Mouse (Mus musculus) neural tube, embryonic 12.5 days (tissue): ENCODE results near the gene Cdc42. TPM values are rescaled to one million over a fixed set of nuclear protein-coding genes. Genes with fewer than 3 reads are reported as not detected.

Source experiments
- ATAC-seq: fragments of 200-750 bp; cut with Nextera tagmentation; 2 replicates; pipeline ENCODE4 v1.8.0; 2017; ENCODE audit warnings: low read depth, mild to moderate bottlenecking, moderate TSS enrichment, moderate library complexity; ENCODE audit not compliant: low FRiP score
- H3K27ac ChIP-seq: fragments of 300-500 bp; sonication (generic); 2 replicates; pipeline ENCODE4 v1.5.1; 2016
- H3K27me3 ChIP-seq: fragments of 300-500 bp; sonication (generic); replicated peaks from 2 replicates; pipeline ENCODE4 v1.6.1; 2016; ENCODE audit warnings: mild to moderate bottlenecking
- H3K36me3 ChIP-seq: fragments of 300-500 bp; sonication (generic); 2 replicates; pipeline ENCODE4 v1.6.1; 2016; ENCODE audit warnings: mild to moderate bottlenecking
- H3K4me1 ChIP-seq: fragments of 300-500 bp; sonication (generic); 2 replicates; pipeline ENCODE4 v1.6.1; 2016
- H3K4me2 ChIP-seq: fragments of 300-500 bp; sonication (generic); replicated peaks from 2 replicates; pipeline ENCODE4 v1.6.1; 2016; ENCODE audit warnings: mild to moderate bottlenecking
- H3K4me3 ChIP-seq: fragments of 300-500 bp; sonication (generic); 2 replicates; pipeline ENCODE4 v1.5.1; 2016
- H3K9ac ChIP-seq: fragments of 300-500 bp; sonication (generic); 2 replicates; pipeline ENCODE4 v1.6.1; 2016; ENCODE audit warnings: mild to moderate bottlenecking
- H3K9me3 ChIP-seq: fragments of 300-500 bp; sonication (generic); 2 replicates; pipeline ENCODE4 v1.6.1; 2016; ENCODE audit warnings: mild to moderate bottlenecking
- whole genome bisulfite sequencing: fragments of 180-500 bp; shearing (Covaris S2); methylation state at CpG from one replicate; pipeline ENCODE4 v1.1.7; 2016; 5-methylcytosine and 5-hydroxymethylcytosine counted together
- polyA plus RNA-seq: library from polyadenylated mRNA; unstranded; fragments of >200 nt; fragmentation: Nextera tagmentation; extraction: Ambion mirVana; gene quantifications from 2 replicates; pipeline ENCODE4 v1.2.1, GENCODE M21; 2016

The Cdc42 gene
- polyA plus RNA-seq, 1 experiment from 2014 or later, result 674 TPM

DNA sequence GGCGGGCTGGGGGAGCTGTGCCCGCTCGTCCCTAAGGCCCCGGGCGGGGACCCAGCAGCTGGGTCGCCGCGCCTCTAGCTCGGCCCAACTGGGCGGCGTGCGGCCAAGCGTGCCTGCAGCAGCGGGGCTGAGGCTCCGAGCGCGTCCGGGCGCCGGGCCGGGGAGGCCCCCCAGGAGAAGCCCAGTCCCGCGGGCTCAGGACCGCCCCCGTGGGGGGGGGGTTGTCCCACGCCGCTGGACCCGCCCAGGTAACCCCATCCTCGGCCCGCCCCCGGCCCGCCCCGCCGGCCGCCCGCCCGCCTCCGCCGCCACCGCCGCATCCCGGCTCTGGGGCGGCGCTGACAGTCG lies 80.4 kb downstream of the Cdc42 start, which contains the start of gene Wnt4:
Gene Wnt4 (plus strand): TSS at position 324 of the 348 bp plus-strand sequence.
- ATAC-seq, result peak; percentile 69
- H3K27me3 ChIP-seq, result peaks cover 34% of the 10 kb centered on the region
- H3K27ac ChIP-seq, result peak within 1 kb of the TSS; percentile 68; the same call in 1 of the 2 replicates
- peak within 1 kb of the TSS; percentile 91 for H3K4me2 ChIP-seq
- peaks cover 59% of the 10 kb centered on the region for H3K4me1 ChIP-seq
- no peaks in the 10 kb centered on the region for H3K36me3 ChIP-seq
- no peaks in the 10 kb centered on the region for H3K9me3 ChIP-seq
- peak within 1 kb of the TSS; percentile 76 for H3K4me3 ChIP-seq
- WGBS, result 0% methylated on average over 24 of the region's 45 CpGs
- peak within 1 kb of the TSS; percentile 89 for H3K9ac ChIP-seq

GRCm38 (mm10) chr4:137276443-137277165 lies 80.9 kb downstream of the Cdc42 start:
- peaks cover 54% of the 10 kb centered on the region for H3K4me1 ChIP-seq
- no peaks in the 10 kb centered on the region for H3K36me3 ChIP-seq
- H3K9me3 ChIP-seq, result no peaks in the 10 kb centered on the region
- H3K4me3 ChIP-seq, result peak overlapping the region; percentile 76
- 0 out of 2 replicates have a peak overlapping the region, but pooled peaks have one; percentile 20 for H3K27ac ChIP-seq
- H3K9ac ChIP-seq, result peak overlapping the region; percentile 89
- peak; percentile 53 for ATAC-seq
- peaks cover 34% of the 10 kb centered on the region for H3K27me3 ChIP-seq
- peak overlapping the region; percentile 91 for H3K4me2 ChIP-seq
- WGBS, result under 1% methylated on average over 38 of the region's 46 CpGs

- Histone ChIP-seq H3K27me3 (peaks cover 30% of the 10 kb centered on the region), H3K4me3 (no peak overlapping the region)
- WGBS, result 9% methylated on average over 6 of the region's 6 CpGs
Measured at GRCm38 (mm10) chr4:137274304-137274703, 83.2 kb downstream of the Cdc42 start.

GRCm38 (mm10) chr4:137271856-137272255 lies 85.7 kb downstream of the Cdc42 start:
- no peak overlapping the region for H3K9ac ChIP-seq
- 84% methylated on average over 8 of the region's 8 CpGs for WGBS

More at GRCm38 (mm10) chr4:137274304-137274703, 83.2 kb downstream of the Cdc42 start:
- no peak overlapping the region for H3K4me2 ChIP-seq
- H3K4me1 ChIP-seq, result peaks cover 38% of the 10 kb centered on the region
- no peaks in the 10 kb centered on the region for H3K36me3 ChIP-seq
- no peak for ATAC-seq
- H3K9ac ChIP-seq, result no peak overlapping the region
- H3K9me3 ChIP-seq, result no peaks in the 10 kb centered on the region
- no peak overlapping the region for H3K27ac ChIP-seq

More at GRCm38 (mm10) chr4:137271856-137272255, 85.7 kb downstream of the Cdc42 start:
- H3K27ac ChIP-seq, result no peak overlapping the region
- H3K4me1 ChIP-seq, result peaks cover 19% of the 10 kb centered on the region
- H3K9me3 ChIP-seq, result no peaks in the 10 kb centered on the region
- no peak overlapping the region for H3K4me2 ChIP-seq
- ATAC-seq, result no peak
- no peak overlapping the region for H3K4me3 ChIP-seq
- peaks cover 15% of the 10 kb centered on the region for H3K27me3 ChIP-seq
- H3K36me3 ChIP-seq, result no peaks in the 10 kb centered on the region

Other genes with a start within 250 kb of the Cdc42 start
- 16.1 and 17.4 TPM in 2 replicates for gene Wnt4, start 80.2 kb downstream of the Cdc42 start, polyA plus RNA-seq
- not detected in 2 replicates for gene Cela3a, start 52.1 kb upstream of the Cdc42 start, polyA plus RNA-seq
- gene Cela3b, start 72.8 kb upstream of the Cdc42 start, polyA plus RNA-seq, result not detected in 2 replicates
- not detected in 2 replicates for gene 1700013G24Rik, start 95.6 kb upstream of the Cdc42 start, polyA plus RNA-seq
- 11.3 and 12.4 TPM in 2 replicates for gene Hspg2, start 111.0 kb upstream of the Cdc42 start, polyA plus RNA-seq
- gene Ldlrad2, start 216.8 kb upstream of the Cdc42 start, polyA plus RNA-seq, result not detected in 2 replicates
- 76.5 and 79.0 TPM in 2 replicates for gene Usp48, start 236.0 kb upstream of the Cdc42 start, polyA plus RNA-seq